Mouse (Mus musculus): ENCODE results near the gene Igsf10. TPM values are rescaled to one million over a fixed set of nuclear protein-coding genes. Genes with fewer than 3 reads are reported as not detected.

Gene Igsf10
- polyA plus RNA-seq (2012; rRNA removed) = 0.25 and 0.34 TPM in 2 replicates

DNA sequence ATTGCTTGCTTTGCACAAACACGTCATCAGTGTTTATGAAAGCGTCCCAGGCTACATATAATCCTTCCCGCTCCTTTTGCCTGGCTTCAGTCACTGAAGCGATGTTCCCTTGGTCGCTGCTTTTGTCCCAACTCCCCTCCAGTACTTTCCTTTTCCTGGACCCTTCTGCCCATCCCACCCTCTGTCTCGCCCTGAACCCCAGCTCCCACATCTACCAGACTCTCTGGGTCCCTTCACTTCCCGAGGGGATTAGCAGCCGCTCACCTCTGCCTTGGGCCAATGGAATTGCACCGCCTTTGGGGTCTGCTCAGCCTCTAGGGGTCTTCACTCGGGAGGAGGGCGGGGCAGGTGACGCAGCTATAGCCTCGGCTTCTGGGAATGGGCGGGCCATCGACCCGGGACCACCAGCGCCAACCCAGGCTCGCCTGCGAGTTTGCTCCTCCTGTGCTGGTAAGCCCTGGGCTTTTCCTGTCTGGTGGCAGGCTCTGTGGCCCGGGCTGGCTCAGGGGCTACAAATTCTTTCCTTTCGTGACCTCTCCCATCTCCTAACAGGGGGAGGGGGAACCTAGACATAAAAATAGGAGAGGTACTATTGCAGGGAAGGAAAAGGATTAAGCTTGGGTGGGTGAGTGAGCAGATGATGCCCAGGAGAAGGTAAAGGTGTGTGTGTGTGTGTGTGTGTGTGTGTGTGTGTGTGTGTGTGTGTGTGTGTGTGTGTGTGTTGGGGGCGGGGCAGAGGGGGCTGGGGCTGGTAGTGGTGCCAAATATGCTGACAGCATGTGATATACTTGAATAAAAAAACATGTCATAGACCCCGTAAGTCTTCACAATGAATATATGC lies at the start of gene Igsf10:
TSS of gene Igsf10 (minus strand) at position 330 of the 841 bp plus-strand sequence.

Other genes with a start within 250 kb of the Igsf10 start
- 0.37 and 0.46 TPM in 2 replicates for gene Gpr171, start 242.6 kb downstream of the Igsf10 start, polyA plus RNA-seq (2012; rRNA removed)
- 2.5 and 2.6 TPM in 2 replicates for gene P2ry14, start 190.8 kb downstream of the Igsf10 start, polyA plus RNA-seq (2012; rRNA removed)
- not detected in 2 replicates for gene Gpr87, start 149.3 kb downstream of the Igsf10 start, polyA plus RNA-seq (2012; rRNA removed)
- gene P2ry13, start 133.5 kb downstream of the Igsf10 start, polyA plus RNA-seq (2012; rRNA removed) = 1.9 and 2.4 TPM in 2 replicates
- 1.2 and 1.6 TPM in 2 replicates for gene P2ry12, start 81.5 kb downstream of the Igsf10 start, polyA plus RNA-seq (2012; rRNA removed)

All from liver, embryonic 14 days (tissue).